In the genomic region with DNA sequence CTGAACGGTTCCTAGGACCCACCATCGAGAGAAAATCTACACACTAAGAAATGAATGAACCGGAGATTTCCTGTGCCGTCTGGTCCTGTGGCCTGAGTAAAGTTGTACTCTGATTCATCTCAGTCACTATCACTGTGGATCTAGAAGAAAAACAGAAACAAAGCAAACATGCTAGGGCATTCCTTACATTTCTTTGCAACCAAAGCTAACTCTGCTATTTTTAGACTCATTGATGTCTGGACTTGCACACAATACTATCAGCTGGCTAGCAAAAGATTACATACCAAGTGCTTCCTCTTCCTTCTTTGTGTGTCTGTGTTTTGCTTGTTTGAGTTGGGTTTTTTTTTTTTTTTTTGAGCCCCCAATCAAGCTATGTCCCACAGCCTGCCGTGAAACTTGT, we compare ENCODE assay signal across 29 mouse cellular contexts. TPM values are rescaled to one million over a fixed set of nuclear protein-coding genes. Genes with fewer than 3 reads are reported as not detected.
DNase-seq lines count a peak whose midpoint lies in the region; ATAC-seq and TF ChIP-seq lines count a peak whose summit lies in the region.
"Had no signal": no experiment of that assay in that cellular context is flagged by ENCODE, and none has a peak within 500 bp of the region (broad histone marks: within the 10 kb centered on the region; RNA-seq: fewer than 3 reads in every experiment).

No protein-coding gene starts in this region.

- TF ChIP-seq RAD21 in MEL (IDR thresholded peaks at IDR 0.05; ENCODE audit: low read depth, low read length) = no peak

- DNase-seq in heart, postnatal 36 days = no peak
- no peak for DNase-seq in liver, postnatal 0 days
- DNase-seq in liver (no peak), MEL (ENCODE audit: low read depth, low spot score) (peak; percentile 38)
- DNase-seq in frontal cortex, postnatal 36 days (ENCODE audit: low spot score in 2 of 2) = no peak
- DNase-seq: adrenal gland, postnatal 10 days; B cell, adult 2 months; cerebellum, postnatal 10 days; gastrocnemius, postnatal 25 days; lung, adult 18-20 months; midbrain, embryonic 14.5 days; spleen, adult 18-20 months; thymus, adult 2 months had no signal

- no peaks in the 10 kb centered on the region; the same call in 1 of the 2 replicates for H3K27me3 ChIP-seq in heart, embryonic 13.5 days (replicated peaks)
- no peaks in the 10 kb centered on the region for H3K27me3 ChIP-seq in liver, postnatal 0 days (ENCODE audit: insufficient read depth, low read length)
- H3K27me3 ChIP-seq in MEL (ENCODE audit: control insufficient read depth in 1 of 2, insufficient read depth in 2 of 2, low read length in 2 of 2) (no peaks in the 10 kb centered on the region), myocyte (ENCODE audit: control insufficient read depth, insufficient read depth, insufficient read length) (no peaks in the 10 kb centered on the region)
- H3K27me3 ChIP-seq in forebrain, embryonic 15.5 days = no peaks in the 10 kb centered on the region
- H3K27me3 ChIP-seq: embryonic facial prominence, embryonic 12.5 days had no signal

- no peak for TF ChIP-seq EP300 in liver, postnatal 0 days (IDR thresholded peaks at IDR 0.05; ENCODE audit: low read depth)
- TF ChIP-seq EP300 in MEL (IDR thresholded peaks at IDR 0.05; ENCODE audit: low read depth in 1 of 2, low read length in 2 of 2) = peak in 1 of 2 experiments; percentile 30; a peak in 2 of 4 replicates

- TF ChIP-seq POLR2A in MEL (IDR thresholded peaks at IDR 0.05; ENCODE audit: control insufficient read depth in 1 of 2, insufficient read depth in 1 of 2, low read depth in 1 of 2, low read length in 2 of 2, poor library complexity in 1 of 2) = no peak
- TF ChIP-seq POLR2A in myocyte (IDR thresholded peaks at IDR 0.05; ENCODE audit: insufficient read length, low read depth) = no peak

- peaks cover 3% of the 10 kb centered on the region; the same call in 1 of the 2 replicates for H3K79me2 ChIP-seq in MEL (ENCODE audit: control insufficient read depth, insufficient read depth, low read length, poor library complexity)
- H3K79me2 ChIP-seq in myocyte (ENCODE audit: control insufficient read depth, insufficient read depth) = no peaks in the 10 kb centered on the region

- H3K36me3 ChIP-seq in heart, embryonic 13.5 days = no peaks in the 10 kb centered on the region
- H3K36me3 ChIP-seq in liver, postnatal 0 days (replicated peaks; ENCODE audit: insufficient read depth, low read length) = no peaks in the 10 kb centered on the region
- peaks cover 0 to 14% of the 10 kb centered on the region in 2 experiments; a peak in 2 of 4 replicates for H3K36me3 ChIP-seq in MEL (ENCODE audit: control insufficient read depth in 1 of 2, insufficient read depth in 2 of 2, low read length in 2 of 2)
- no peaks in the 10 kb centered on the region for H3K36me3 ChIP-seq in myocyte (ENCODE audit: control insufficient read depth, insufficient read depth)
- no peaks in the 10 kb centered on the region for H3K36me3 ChIP-seq in forebrain, embryonic 15.5 days
- H3K36me3 ChIP-seq: embryonic facial prominence, embryonic 12.5 days had no signal

- ATAC-seq in heart, embryonic 13.5 days (ENCODE audit: extremely low read depth, insufficient number of reproducible peaks, low FRiP score, low TSS enrichment) = no peak
- no peak for ATAC-seq in liver, postnatal 0 days
- ATAC-seq in forebrain, embryonic 15.5 days (replicated peaks) = no peak
- ATAC-seq: activated CD4-positive, CD25-positive, alpha-beta regulatory T cell, adult 4 months; forebrain, embryonic 14.5 days; hindbrain, postnatal 0 days; intestine, postnatal 0 days had no signal

- peak overlapping the region; percentile 56 for H3K9ac ChIP-seq in heart, embryonic 13.5 days
- H3K9ac ChIP-seq in liver, postnatal 0 days (replicated peaks) = no peak overlapping the region
- H3K9ac ChIP-seq in MEL (ENCODE audit: control insufficient read depth, low read depth, low read length, poor library complexity, severe bottlenecking) = no peak overlapping the region
- no peak overlapping the region for H3K9ac ChIP-seq in forebrain, embryonic 15.5 days (replicated peaks)
- H3K9ac ChIP-seq: embryonic facial prominence, embryonic 12.5 days had no signal

- H3K4me1 ChIP-seq in heart, embryonic 13.5 days = peaks cover 34% of the 10 kb centered on the region
- peaks cover 32% of the 10 kb centered on the region for H3K4me1 ChIP-seq in liver, postnatal 0 days (ENCODE audit: insufficient read depth)
- peaks cover 2 to 18% of the 10 kb centered on the region in 2 experiments; a peak in 3 of 4 replicates for H3K4me1 ChIP-seq in MEL (ENCODE audit: control insufficient read depth in 1 of 2, insufficient read depth in 2 of 2, low read length in 2 of 2)
- peaks cover 14% of the 10 kb centered on the region for H3K4me1 ChIP-seq in forebrain, embryonic 15.5 days
- H3K4me1 ChIP-seq: embryonic facial prominence, embryonic 12.5 days had no signal

- intact Hi-C loops in heart, postnatal 36 days (cut with DNase I) = no loop called here

- H3K4me3 ChIP-seq in heart, embryonic 13.5 days = peak overlapping the region; percentile 30
- H3K4me3 ChIP-seq in liver, postnatal 0 days (ENCODE audit: low read depth, low read length) = no peak overlapping the region
- H3K4me3 ChIP-seq in MEL (ENCODE audit: control insufficient read depth in 1 of 2, insufficient read depth in 1 of 2, low read depth in 2 of 2, low read length in 2 of 2) (no peak overlapping the region), myocyte (no peak overlapping the region)
- H3K4me3 ChIP-seq in forebrain, embryonic 15.5 days = no peak overlapping the region
- H3K4me3 ChIP-seq: embryonic facial prominence, embryonic 12.5 days had no signal

- no peaks in the 10 kb centered on the region for H3K9me3 ChIP-seq in heart, embryonic 13.5 days
- H3K9me3 ChIP-seq in liver, postnatal 0 days (ENCODE audit: low read length) = no peaks in the 10 kb centered on the region
- H3K9me3 ChIP-seq in MEL (replicated peaks; ENCODE audit: insufficient read depth, low read length) = no peaks in the 10 kb centered on the region
- H3K9me3 ChIP-seq in forebrain, embryonic 15.5 days = no peaks in the 10 kb centered on the region
- H3K9me3 ChIP-seq: embryonic facial prominence, embryonic 12.5 days had no signal

- 15% methylated on average over 5 of the region's 5 CpGs for WGBS in heart, embryonic 13.5 days
- 13% methylated on average over 5 of the region's 5 CpGs for WGBS in liver, postnatal 0 days (ENCODE audit: insufficient replicate concordance)
- 89% methylated on average over 5 of the region's 5 CpGs for WGBS in forebrain, embryonic 15.5 days

- no peak overlapping the region for H3ac ChIP-seq in myocyte (ENCODE audit: control insufficient read depth, insufficient read length)

- peak overlapping the region; percentile 63 for H3K4me2 ChIP-seq in heart, embryonic 13.5 days
- H3K4me2 ChIP-seq in liver, postnatal 0 days (ENCODE audit: low read depth, low read length) = peak overlapping the region; percentile 38
- peak overlapping the region; percentile 48 for H3K4me2 ChIP-seq in myocyte (ENCODE audit: low read depth)
- no peak overlapping the region for H3K4me2 ChIP-seq in forebrain, embryonic 15.5 days (replicated peaks)
- H3K4me2 ChIP-seq: embryonic facial prominence, embryonic 12.5 days had no signal

- H3K27ac ChIP-seq in heart, embryonic 13.5 days (replicated peaks) = peak overlapping the region; percentile 79
- no peak overlapping the region for H3K27ac ChIP-seq in liver, postnatal 0 days (ENCODE audit: low read depth)
- no peak overlapping the region for H3K27ac ChIP-seq in MEL (ENCODE audit: control insufficient read depth, low read depth, low read length)
- no peak overlapping the region for H3K27ac ChIP-seq in forebrain, embryonic 15.5 days (replicated peaks)
- H3K27ac ChIP-seq: embryonic facial prominence, embryonic 12.5 days; hindbrain, postnatal 0 days had no signal

- no peak for TF ChIP-seq CTCF in liver, postnatal 0 days (IDR thresholded peaks at IDR 0.05; ENCODE audit: low read depth)
- TF ChIP-seq CTCF in MEL (IDR thresholded peaks at IDR 0.05 in 2 of 3, conservative IDR thresholded peaks at IDR 0.05 in 1 of 3; ENCODE audit: control insufficient read depth in 1 of 3, insufficient read depth in 1 of 3, low read depth in 2 of 3, low read length in 3 of 3, poor library complexity in 1 of 3, severe bottlenecking in 1 of 3) = no peak

RNA-seq across cellular contexts. Expression of a gene that starts 3.9 kb away (rescaled TPM):
- polyA plus RNA-seq in heart, embryonic 13.5 days (2015; fragmentation: Nextera tagmentation; extraction: Ambion mirVana) = 48.6 and 50.4 TPM in 2 replicates
- 10 to 100 TPM; 18.9 to 20.1 TPM for total RNA-seq in heart, postnatal 36 days (2021)
- 80.4 and 85.0 TPM in 2 replicates for polyA plus RNA-seq in liver, postnatal 0 days (2015; fragmentation: Nextera tagmentation; extraction: Ambion mirVana)
- 19.2 and 20.3 TPM in 2 replicates for total RNA-seq in MEL (2012; rRNA removed)
- polyA plus RNA-seq in MEL (2012; ENCODE audit: insufficient read depth in 1 of 2, insufficient read length in 2 of 2, low read depth in 1 of 2, low replicate concordance in 2 of 2, missing spikeins in 1 of 2) = 10 to 100 TPM in 1 of 2 experiments, not detected in 1; 28.5 TPM
- polyA plus RNA-seq in myocyte (2012; fragmentation: generic; extraction: Trizol) = 1.8 TPM
- 75.1 and 76.2 TPM in 2 replicates for polyA plus RNA-seq in forebrain, embryonic 15.5 days (2015; fragmentation: Nextera tagmentation; extraction: Ambion mirVana)

RNA-seq across cellular contexts. Expression of a gene that starts 50.9 kb away (rescaled TPM):
- polyA plus RNA-seq in heart, embryonic 13.5 days (2015; fragmentation: Nextera tagmentation; extraction: Ambion mirVana) = 40.8 and 42.0 TPM in 2 replicates
- total RNA-seq in heart, postnatal 36 days (2021) = 10 to 100 TPM; 14.0 to 15.7 TPM
- 22.0 and 24.9 TPM in 2 replicates for polyA plus RNA-seq in liver, postnatal 0 days (2015; fragmentation: Nextera tagmentation; extraction: Ambion mirVana)
- total RNA-seq in MEL (2012; rRNA removed) = 16.7 and 24.8 TPM in 2 replicates
- polyA plus RNA-seq in MEL (2012; ENCODE audit: insufficient read depth in 1 of 2, insufficient read length in 2 of 2, low read depth in 1 of 2, low replicate concordance in 2 of 2, missing spikeins in 1 of 2) = 10 to 100 TPM in 1 of 2 experiments, not detected in 1; 29.9 TPM
- polyA plus RNA-seq in myocyte (2012; fragmentation: generic; extraction: Trizol) = 90.6 TPM
- polyA plus RNA-seq in forebrain, embryonic 15.5 days (2015; fragmentation: Nextera tagmentation; extraction: Ambion mirVana) = 97.5 and 98.3 TPM in 2 replicates

RNA-seq across cellular contexts. Expression of a gene that starts 51.5 kb away (rescaled TPM):
- polyA plus RNA-seq in heart, embryonic 13.5 days (2015; fragmentation: Nextera tagmentation; extraction: Ambion mirVana) = 0.24 and 0.49 TPM in 2 replicates
- not detected for total RNA-seq in heart, postnatal 36 days (2021)
- polyA plus RNA-seq in liver, postnatal 0 days (2015; fragmentation: Nextera tagmentation; extraction: Ambion mirVana) = not detected in 2 replicates
- not detected in 2 replicates for total RNA-seq in MEL (2012; rRNA removed)
- polyA plus RNA-seq in MEL (2012; ENCODE audit: insufficient read depth in 1 of 2, insufficient read length in 2 of 2, low read depth in 1 of 2, low replicate concordance in 2 of 2, missing spikeins in 1 of 2) (not detected), myocyte (2012; fragmentation: generic; extraction: Trizol) (not detected)
- polyA plus RNA-seq in forebrain, embryonic 15.5 days (2015; fragmentation: Nextera tagmentation; extraction: Ambion mirVana) = 0.70 and 1.0 TPM in 2 replicates
- total RNA-seq: adrenal gland, postnatal 10 days; gastrocnemius, postnatal 25 days; hematopoietic stem cell, adult 5-6 weeks; hindbrain, postnatal 0 days; left cerebral cortex, postnatal 14 days; megakaryocyte progenitor cell, adult 5-6 weeks had no signal
- polyA plus RNA-seq: activated CD4-positive, CD25-positive, alpha-beta regulatory T cell, adult 4 months; intestine, postnatal 0 days; kidney, embryonic 16.5 days; limb, embryonic 14.5 days; thymus, adult 2 months had no signal

RNA-seq across cellular contexts. Expression of a gene that starts 55.3 kb away (rescaled TPM):
- polyA plus RNA-seq in heart, embryonic 13.5 days (2015; fragmentation: Nextera tagmentation; extraction: Ambion mirVana) = not detected in 2 replicates
- not detected for total RNA-seq in heart, postnatal 36 days (2021)
- polyA plus RNA-seq in liver, postnatal 0 days (2015; fragmentation: Nextera tagmentation; extraction: Ambion mirVana) = not detected in 2 replicates
- not detected in 2 replicates for total RNA-seq in MEL (2012; rRNA removed)
- not detected for polyA plus RNA-seq in MEL (2012; ENCODE audit: insufficient read depth in 1 of 2, insufficient read length in 2 of 2, low read depth in 1 of 2, low replicate concordance in 2 of 2, missing spikeins in 1 of 2)
- not detected for polyA plus RNA-seq in myocyte (2012; fragmentation: generic; extraction: Trizol)
- 0.22 TPM in 1 of 2 replicates, not detected in the other for polyA plus RNA-seq in forebrain, embryonic 15.5 days (2015; fragmentation: Nextera tagmentation; extraction: Ambion mirVana)
- total RNA-seq: adrenal gland, postnatal 10 days; gastrocnemius, postnatal 25 days; hematopoietic stem cell, adult 5-6 weeks; hindbrain, postnatal 0 days; layer of hippocampus, adult 18-20 months; layer of hippocampus, postnatal 25 days; left cerebral cortex, postnatal 14 days; megakaryocyte progenitor cell, adult 5-6 weeks had no signal
- polyA plus RNA-seq: activated CD4-positive, CD25-positive, alpha-beta regulatory T cell, adult 4 months; embryonic facial prominence, embryonic 12.5 days; hindbrain, postnatal 0 days; intestine, postnatal 0 days; kidney, embryonic 16.5 days; limb, embryonic 14.5 days; midbrain, embryonic 14.5 days; neural tube, embryonic 14.5 days had no signal

Comparison
In these comparisons a context has a peak if more than half of its experiments do, and no peak if none do; other contexts are left out.
1. RNA of a gene that starts 3.9 kb away (polyA plus RNA-seq): 80.4 to 85.0 TPM in liver, postnatal 0 days, 75.1 to 76.2 TPM in forebrain, embryonic 15.5 days, 48.6 to 50.4 TPM in heart, embryonic 13.5 days and 28.5 TPM in MEL; 1.8 TPM in myocyte (single experiment); every median in the first group is over 10 times any median in the second.